Mouse (Mus musculus): Measurements from ENCODE around the gene Alg12.

DNA sequence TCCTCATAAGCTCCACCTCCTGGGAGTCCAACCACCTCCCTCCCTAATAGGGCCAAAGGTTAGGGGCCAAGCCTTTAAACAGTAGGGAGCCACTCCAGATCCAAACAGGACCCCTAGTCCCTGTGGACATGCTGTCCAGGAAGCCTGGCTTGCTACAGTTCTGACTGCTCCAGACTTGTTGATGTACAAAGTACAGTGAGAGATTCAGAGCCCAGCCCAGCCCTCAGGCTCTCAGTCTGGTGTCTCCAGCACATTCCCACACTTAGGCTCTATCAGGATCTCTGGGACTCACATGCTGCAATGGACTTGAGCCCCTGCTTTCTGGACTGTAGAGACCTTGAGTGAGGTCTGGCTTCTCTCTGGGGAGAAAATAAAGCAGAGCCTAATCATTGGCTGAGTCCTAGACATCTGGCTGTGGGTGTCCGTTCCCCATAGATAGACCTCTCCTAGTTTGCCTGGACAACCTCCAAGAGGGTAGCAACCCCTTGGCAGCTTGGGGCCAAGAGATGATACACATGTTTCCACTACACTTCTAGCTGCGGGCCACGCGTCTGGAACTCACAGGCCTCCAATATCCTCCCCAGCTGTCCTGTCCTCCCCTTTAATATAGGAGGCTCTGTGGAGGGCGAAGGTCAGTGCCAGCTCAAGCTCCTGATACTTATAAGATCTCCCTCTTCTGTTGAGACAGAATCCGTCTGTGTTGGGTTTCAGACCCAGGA, 49.1 kb upstream of the Alg12 start:
- TF ChIP-seq GATA1 (IDR thresholded peaks at IDR 0.05; ENCODE audit: borderline replicate concordance, low read length) (no peak), FLI1 (IDR thresholded peaks at IDR 0.05; ENCODE audit: low read length) (no peak)
